Mouse (Mus musculus): ENCODE results near the gene Olfr1255. TPM values are rescaled to one million over a fixed set of nuclear protein-coding genes. Genes with fewer than 3 reads are reported as not detected.

Olfr1255 gene
- not detected for polyA plus RNA-seq (2014; fragmentation: Illumina TruSeq; extraction: RNeasy Lipid Tissue Mini Kit (QIAGEN cat#74804))

GRCm38 (mm10) chr2:89811751-89812150, at the start of gene Olfr1255:
Gene Olfr1255 (plus strand): TSS chr2:89812051.

GRCm38 (mm10) chr2:89793519-89793918, 18.3 kb upstream of the Olfr1255 start, which contains the start of gene Olfr1254:
Gene Olfr1254 (minus strand): TSS chr2:89793619.

GRCm38 (mm10) chr2:89841455-89841854, 29.6 kb downstream of the Olfr1255 start, which contains the start of gene Olfr1256:
Gene Olfr1256 (minus strand): TSS chr2:89841555.

GRCm38 (mm10) chr2:89848105-89848504, 36.3 kb downstream of the Olfr1255 start, which contains the start of gene Olfr48:
Gene Olfr48 (minus strand): TSS chr2:89848205.

Other genes with a start within 250 kb of the Olfr1255 start
- gene Olfr1245, start 233.6 kb upstream of the Olfr1255 start, polyA plus RNA-seq (2014; fragmentation: Illumina TruSeq; extraction: RNeasy Lipid Tissue Mini Kit (QIAGEN cat#74804)): not detected
- not detected for gene Olfr1246, start 218.9 kb upstream of the Olfr1255 start, polyA plus RNA-seq (2014; fragmentation: Illumina TruSeq; extraction: RNeasy Lipid Tissue Mini Kit (QIAGEN cat#74804))
- not detected for gene Olfr1247, start 197.9 kb upstream of the Olfr1255 start, polyA plus RNA-seq (2014; fragmentation: Illumina TruSeq; extraction: RNeasy Lipid Tissue Mini Kit (QIAGEN cat#74804))
- gene Olfr1248, start 193.8 kb upstream of the Olfr1255 start, polyA plus RNA-seq (2014; fragmentation: Illumina TruSeq; extraction: RNeasy Lipid Tissue Mini Kit (QIAGEN cat#74804)): not detected
- gene Olfr1249, start 177.1 kb upstream of the Olfr1255 start, polyA plus RNA-seq (2014; fragmentation: Illumina TruSeq; extraction: RNeasy Lipid Tissue Mini Kit (QIAGEN cat#74804)): not detected
- not detected for gene Olfr1250, start 150.6 kb upstream of the Olfr1255 start, polyA plus RNA-seq (2014; fragmentation: Illumina TruSeq; extraction: RNeasy Lipid Tissue Mini Kit (QIAGEN cat#74804))
- 1.1 TPM for gene Olfr1251, start 140.1 kb upstream of the Olfr1255 start, polyA plus RNA-seq (2014; fragmentation: Illumina TruSeq; extraction: RNeasy Lipid Tissue Mini Kit (QIAGEN cat#74804))
- gene Olfr1252, start 87.0 kb upstream of the Olfr1255 start, polyA plus RNA-seq (2014; fragmentation: Illumina TruSeq; extraction: RNeasy Lipid Tissue Mini Kit (QIAGEN cat#74804)): not detected
- not detected for gene Olfr1253, start 55.0 kb upstream of the Olfr1255 start, polyA plus RNA-seq (2014; fragmentation: Illumina TruSeq; extraction: RNeasy Lipid Tissue Mini Kit (QIAGEN cat#74804))
- gene Olfr1254, start 18.4 kb upstream of the Olfr1255 start, polyA plus RNA-seq (2014; fragmentation: Illumina TruSeq; extraction: RNeasy Lipid Tissue Mini Kit (QIAGEN cat#74804)): not detected
- gene Olfr1256, start 29.5 kb downstream of the Olfr1255 start, polyA plus RNA-seq (2014; fragmentation: Illumina TruSeq; extraction: RNeasy Lipid Tissue Mini Kit (QIAGEN cat#74804)): not detected
- gene Olfr48, start 36.2 kb downstream of the Olfr1255 start, polyA plus RNA-seq (2014; fragmentation: Illumina TruSeq; extraction: RNeasy Lipid Tissue Mini Kit (QIAGEN cat#74804)): not detected
- not detected for gene Olfr1257, start 66.4 kb downstream of the Olfr1255 start, polyA plus RNA-seq (2014; fragmentation: Illumina TruSeq; extraction: RNeasy Lipid Tissue Mini Kit (QIAGEN cat#74804))
- not detected for gene Olfr1258, start 115.3 kb downstream of the Olfr1255 start, polyA plus RNA-seq (2014; fragmentation: Illumina TruSeq; extraction: RNeasy Lipid Tissue Mini Kit (QIAGEN cat#74804))
- gene Olfr1259, start 136.6 kb downstream of the Olfr1255 start, polyA plus RNA-seq (2014; fragmentation: Illumina TruSeq; extraction: RNeasy Lipid Tissue Mini Kit (QIAGEN cat#74804)): not detected
- not detected for gene Olfr1260, start 162.3 kb downstream of the Olfr1255 start, polyA plus RNA-seq (2014; fragmentation: Illumina TruSeq; extraction: RNeasy Lipid Tissue Mini Kit (QIAGEN cat#74804))
- gene Olfr1261, start 179.2 kb downstream of the Olfr1255 start, polyA plus RNA-seq (2014; fragmentation: Illumina TruSeq; extraction: RNeasy Lipid Tissue Mini Kit (QIAGEN cat#74804)): not detected
- not detected for gene Olfr1262, start 188.1 kb downstream of the Olfr1255 start, polyA plus RNA-seq (2014; fragmentation: Illumina TruSeq; extraction: RNeasy Lipid Tissue Mini Kit (QIAGEN cat#74804))
- gene Olfr1263, start 200.1 kb downstream of the Olfr1255 start, polyA plus RNA-seq (2014; fragmentation: Illumina TruSeq; extraction: RNeasy Lipid Tissue Mini Kit (QIAGEN cat#74804)): not detected
- not detected for gene Olfr1264, start 213.5 kb downstream of the Olfr1255 start, polyA plus RNA-seq (2014; fragmentation: Illumina TruSeq; extraction: RNeasy Lipid Tissue Mini Kit (QIAGEN cat#74804))
- not detected for gene Olfr1265, start 223.3 kb downstream of the Olfr1255 start, polyA plus RNA-seq (2014; fragmentation: Illumina TruSeq; extraction: RNeasy Lipid Tissue Mini Kit (QIAGEN cat#74804))